Mouse (Mus musculus) stomach, postnatal 0 days (tissue): Measurements from ENCODE around the gene Adm. TPM values are rescaled to one million over a fixed set of nuclear protein-coding genes. Genes with fewer than 3 reads are reported as not detected.
A peak's percentile ranks its signal among the peaks of the same experiment; 100 is the strongest.
"Not testable (repeated sequence)": the region's sequence is repeated elsewhere in the genome, so short reads cannot be mapped to it uniquely, and the experiment has no call there.

Experiments used
- ATAC-seq: fragments of 200-750 bp; cut with Nextera tagmentation; 2 replicates; pipeline ENCODE4 v1.8.0; 2017; ENCODE audit not compliant: low FRiP score, low TSS enrichment
- DNase-seq: peaks from one replicate; pipeline ENCODE4 v3.0.0-alpha.2; 2016; ENCODE audit warnings: low spot score
- H3K27ac ChIP-seq: fragments of 300-500 bp; sonication (generic); replicated peaks from 2 replicates; pipeline ENCODE4 v1.5.1; 2014; ENCODE audit warnings: mild to moderate bottlenecking, control low read depth
- H3K27me3 ChIP-seq: fragments of 300-500 bp; sonication (generic); 2 replicates; pipeline ENCODE4 v1.6.1; 2014; ENCODE audit warnings: low read length; ENCODE audit not compliant: control insufficient read depth, insufficient read depth
- H3K36me3 ChIP-seq: fragments of 300-500 bp; sonication (generic); 2 replicates; pipeline ENCODE4 v1.6.1; 2014; ENCODE audit warnings: low read length, mixed read lengths; ENCODE audit not compliant: control insufficient read depth, insufficient read depth
- H3K4me1 ChIP-seq: fragments of 300-500 bp; sonication (generic); replicated peaks from 2 replicates; pipeline ENCODE4 v1.6.1; 2014; ENCODE audit warnings: antibody characterized with exemption; ENCODE audit not compliant: control insufficient read depth, insufficient read depth
- H3K4me2 ChIP-seq: fragments of 300-500 bp; sonication (generic); replicated peaks from 2 replicates; pipeline ENCODE4 v1.6.1; 2014; ENCODE audit warnings: low read depth, mild to moderate bottlenecking, control low read depth, moderate library complexity
- H3K4me3 ChIP-seq: fragments of 300-500 bp; sonication (generic); 2 replicates; pipeline ENCODE4 v1.5.1; 2014; ENCODE audit warnings: low read depth, low read length, control low read depth
- H3K9ac ChIP-seq: fragments of 300-500 bp; sonication (generic); 2 replicates; pipeline ENCODE4 v1.6.1; 2014; ENCODE audit warnings: mild to moderate bottlenecking, low read length, control low read depth, mixed read lengths
- H3K9me3 ChIP-seq: fragments of 300-500 bp; sonication (generic); 2 replicates; pipeline ENCODE4 v1.6.1; 2016; ENCODE audit warnings: low read length; ENCODE audit not compliant: control insufficient read depth
- CTCF ChIP-seq: IDR thresholded peaks from 2 replicates; pipeline ENCODE4 v1.5.1; 2016; ENCODE audit warnings: antibody characterized with exemption, low read depth, mild to moderate bottlenecking, moderate library complexity
- EP300 ChIP-seq: optimal IDR thresholded peaks from 2 replicates; pipeline ENCODE3; 2016; ENCODE audit warnings: antibody characterized with exemption
- WGBS: fragments of 180-500 bp; shearing (Covaris S2); extraction: QIAGEN DNeasy Blood & Tissue Kit; methylation state at CpG from one replicate; pipeline ENCODE4 v1.1.7; 2014; 5-methylcytosine and 5-hydroxymethylcytosine counted together
- polyA plus RNA-seq: library from polyadenylated mRNA; unstranded; fragments of >200 nt; fragmentation: Nextera tagmentation; extraction: Ambion mirVana; gene quantifications from 2 replicates; pipeline ENCODE4 v1.2.1, GENCODE M21; 2015

Gene Adm
- polyA plus RNA-seq, 1 experiment from 2014 or later: 4.6 TPM

DNA sequence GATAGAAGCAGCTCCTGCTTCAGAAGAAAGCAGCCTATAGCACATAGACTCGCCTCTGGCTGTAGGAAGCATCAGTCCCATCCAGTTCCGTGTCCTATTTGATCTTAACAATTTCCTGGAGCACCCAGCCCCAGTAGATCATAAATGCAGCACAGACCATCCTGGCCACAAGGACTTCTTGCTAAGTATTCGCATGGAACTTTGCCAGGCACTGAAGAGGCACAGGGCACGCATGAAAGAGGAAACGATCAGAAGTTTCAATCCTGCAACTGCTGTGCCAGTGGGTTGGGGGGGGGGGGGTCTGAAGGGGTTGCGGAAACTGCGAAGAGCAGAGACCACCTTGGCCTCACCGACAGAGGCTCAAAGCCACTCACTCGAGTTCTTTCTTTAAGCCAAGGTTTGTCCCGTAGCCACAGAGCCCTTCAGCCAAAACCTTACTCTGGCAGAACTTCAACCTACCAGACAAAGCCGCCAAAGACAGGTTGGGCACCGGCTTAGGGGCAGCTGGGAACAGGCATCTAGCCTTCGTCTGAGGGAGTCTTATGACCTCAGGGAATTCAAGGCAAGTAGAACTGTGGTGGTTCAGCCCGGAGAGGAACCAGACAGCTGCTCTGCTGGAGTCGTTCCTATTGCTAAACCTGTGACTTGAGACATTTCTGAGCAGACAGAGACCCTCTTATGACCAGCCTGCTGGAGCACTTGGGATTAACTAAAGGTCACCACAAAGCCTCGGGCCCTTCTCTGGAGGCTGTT, 3.9 kb downstream of the Adm start:
- TF ChIP-seq CTCF: no peak
- no peak for TF ChIP-seq EP300
- Histone ChIP-seq H3K4me1 (peaks cover 15% of the 10 kb centered on the region), H3K27me3 (no peaks in the 10 kb centered on the region), H3K27ac (no peak overlapping the region), H3K9me3 (no peaks in the 10 kb centered on the region), H3K4me3 (no peak overlapping the region), H3K36me3 (no peaks in the 10 kb centered on the region), H3K4me2 (no peak overlapping the region), H3K9ac (peak overlapping the region; percentile 0; the same call in 1 of the 2 replicates)
- ATAC-seq: no peak
- WGBS: 73% methylated on average over 16 of the region's 16 CpGs
- DNase-seq: no peak

DNA sequence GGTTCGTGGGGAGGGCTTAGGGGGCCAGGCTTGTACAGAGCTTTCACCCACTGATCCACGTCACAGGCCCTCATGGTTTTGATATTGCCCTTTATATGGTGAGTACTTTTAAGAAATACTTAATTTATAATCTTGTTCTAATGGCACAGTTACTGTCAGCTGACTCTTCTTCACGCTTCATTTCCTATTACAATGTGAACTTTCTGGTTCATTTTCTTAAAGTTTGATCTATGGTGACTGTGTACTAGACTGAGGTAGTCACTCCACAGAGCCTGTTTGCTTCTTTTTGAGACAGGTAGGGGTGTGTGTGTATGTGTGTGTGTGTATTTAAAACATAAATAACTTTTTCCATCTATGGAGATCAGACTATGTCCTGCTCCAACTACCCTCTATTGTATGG, 8.5 kb downstream of the Adm start:
- no peaks in the 10 kb centered on the region for H3K36me3 ChIP-seq
- H3K4me3 ChIP-seq: no peak overlapping the region
- 86% methylated on average over 3 of the region's 3 CpGs for whole genome bisulfite sequencing
- no peak for ATAC-seq
- peaks cover 10% of the 10 kb centered on the region; the same call in 1 of the 2 replicates for H3K4me1 ChIP-seq
- TF ChIP-seq EP300: no peak
- TF ChIP-seq CTCF: no peak
- no peak overlapping the region for H3K27ac ChIP-seq
- no peaks in the 10 kb centered on the region for H3K9me3 ChIP-seq
- H3K9ac ChIP-seq: no peak overlapping the region
- H3K27me3 ChIP-seq: no peaks in the 10 kb centered on the region
- DNase-seq: no peak
- H3K4me2 ChIP-seq: no peak overlapping the region

DNA sequence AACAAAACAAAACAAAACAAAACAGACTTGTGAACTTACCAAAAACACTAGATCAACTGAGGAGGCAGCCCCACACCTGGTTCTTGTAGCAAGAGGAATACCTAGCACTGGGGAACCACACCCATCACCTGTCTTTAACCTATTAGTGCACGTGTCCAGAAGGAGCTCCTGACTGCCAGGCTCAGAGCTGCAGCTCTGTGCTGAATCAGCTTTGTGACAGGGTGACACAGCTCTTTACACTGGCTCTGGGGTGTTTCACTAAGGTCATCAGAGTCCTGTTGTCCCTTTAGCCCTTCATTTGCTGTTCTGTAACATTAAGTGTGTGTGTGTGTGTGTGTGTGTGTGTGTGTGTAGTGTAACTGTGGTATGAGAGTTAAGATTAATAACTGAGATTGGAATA, 9.1 kb downstream of the Adm start:
- H3K9ac ChIP-seq: no peak overlapping the region
- no peaks in the 10 kb centered on the region for H3K27me3 ChIP-seq
- peaks cover 10% of the 10 kb centered on the region; the same call in 1 of the 2 replicates for H3K4me1 ChIP-seq
- TF ChIP-seq EP300 (no peak), CTCF (no peak)
- H3K4me2 ChIP-seq: no peak overlapping the region
- ATAC-seq (peak; percentile 68), DNase-seq (no peak)
- no peak overlapping the region for H3K4me3 ChIP-seq
- no peaks in the 10 kb centered on the region for H3K9me3 ChIP-seq
- H3K36me3 ChIP-seq: no peaks in the 10 kb centered on the region
- 37% methylated on average over 1 of the region's 1 CpGs for WGBS
- H3K27ac ChIP-seq: no peak overlapping the region

DNA sequence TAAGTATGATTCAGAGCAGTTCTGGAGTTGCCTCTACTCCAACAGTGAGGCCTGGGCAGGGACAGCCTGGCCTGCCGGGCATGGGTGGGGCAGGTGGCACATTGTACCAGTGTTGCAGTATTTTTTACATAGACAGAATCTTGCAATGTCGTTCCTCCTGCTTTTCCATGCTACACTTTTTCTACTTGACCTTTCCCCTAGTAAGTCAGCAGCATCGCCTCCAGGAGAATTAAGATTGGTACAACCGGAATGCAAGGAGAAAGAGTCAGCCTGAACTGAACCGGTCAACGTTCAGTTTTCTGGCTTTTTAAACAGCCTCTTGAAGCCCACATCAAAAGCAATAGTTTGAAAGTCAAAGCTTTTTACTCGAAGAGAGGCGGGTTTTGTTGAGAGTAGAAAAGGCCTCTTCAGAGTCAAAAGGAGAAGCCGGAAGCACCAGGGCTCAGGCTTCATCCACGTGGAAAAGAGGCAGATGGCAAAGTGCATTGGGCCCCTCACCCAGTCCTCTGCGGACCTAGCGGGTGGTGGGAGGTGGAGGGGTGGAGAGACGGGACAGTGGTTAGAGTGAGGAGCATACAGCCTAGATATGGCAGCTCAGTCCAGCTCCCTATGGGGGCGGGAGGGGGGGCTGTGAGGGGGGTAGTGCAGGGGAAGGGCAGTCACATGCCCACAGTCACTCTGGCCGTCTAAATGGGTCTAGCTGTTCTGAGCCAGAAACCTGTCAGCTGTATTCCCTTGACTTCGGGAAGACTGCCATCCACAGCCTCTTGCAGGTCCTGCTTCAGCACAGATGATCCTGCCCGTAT, 11.0 kb downstream of the Adm start:
- Histone ChIP-seq H3K4me1 (peaks cover 10% of the 10 kb centered on the region; the same call in 1 of the 2 replicates), H3K4me3 (no peak overlapping the region), H3K4me2 (no peak overlapping the region; the same call in 1 of the 2 replicates), H3K9me3 (no peaks in the 10 kb centered on the region), H3K9ac (no peak overlapping the region; the same call in 1 of the 2 replicates), H3K36me3 (no peaks in the 10 kb centered on the region), H3K27me3 (no peaks in the 10 kb centered on the region), H3K27ac (peak overlapping the region; percentile 88)
- no peak for TF ChIP-seq CTCF
- TF ChIP-seq EP300: peak; percentile 91
- no peak for DNase-seq
- 42% methylated on average over 17 of the region's 17 CpGs for WGBS
- ATAC-seq: peak; percentile 62

DNA sequence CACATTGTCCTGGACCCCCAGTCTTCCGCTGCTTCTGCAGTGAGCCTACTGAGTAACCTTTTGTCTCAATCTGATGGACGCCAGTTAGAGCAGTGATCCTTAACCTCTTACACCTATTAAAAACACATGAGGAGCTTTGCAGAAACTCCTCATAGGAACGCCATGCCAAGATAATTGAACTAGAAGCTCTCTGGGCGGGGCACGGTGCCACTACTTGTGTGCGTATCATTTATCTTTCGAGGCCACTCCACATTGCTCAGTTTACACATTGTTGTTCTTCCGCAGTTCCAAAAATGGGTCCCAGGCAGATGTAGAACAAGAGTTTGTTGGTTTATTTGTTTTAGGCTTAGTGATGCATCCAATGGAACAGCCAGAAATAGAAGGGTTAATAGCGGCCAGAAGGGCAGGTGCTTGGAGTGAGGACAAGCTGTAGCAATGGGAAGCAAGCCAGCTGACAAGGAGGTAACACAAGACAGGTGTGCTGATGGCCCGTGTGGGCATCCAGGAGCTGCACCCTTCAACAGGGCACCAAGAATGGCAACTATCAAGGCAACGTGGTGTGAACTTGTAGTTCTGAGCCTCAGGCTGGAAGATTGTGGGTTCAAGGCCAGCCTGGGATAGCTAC, 11.9 kb downstream of the Adm start:
- 68% methylated on average over 11 of the region's 11 CpGs for WGBS
- ATAC-seq (no peak), DNase-seq (no peak)
- no peak overlapping the region for H3K4me2 ChIP-seq
- peaks cover 10% of the 10 kb centered on the region; the same call in 1 of the 2 replicates for H3K4me1 ChIP-seq
- H3K9ac ChIP-seq: no peak overlapping the region
- H3K36me3 ChIP-seq: no peaks in the 10 kb centered on the region
- no peaks in the 10 kb centered on the region for H3K27me3 ChIP-seq
- H3K9me3 ChIP-seq: no peaks in the 10 kb centered on the region
- TF ChIP-seq CTCF: no peak
- no peak for TF ChIP-seq EP300
- peak overlapping the region; percentile 88 for H3K27ac ChIP-seq
- H3K4me3 ChIP-seq: no peak overlapping the region

DNA sequence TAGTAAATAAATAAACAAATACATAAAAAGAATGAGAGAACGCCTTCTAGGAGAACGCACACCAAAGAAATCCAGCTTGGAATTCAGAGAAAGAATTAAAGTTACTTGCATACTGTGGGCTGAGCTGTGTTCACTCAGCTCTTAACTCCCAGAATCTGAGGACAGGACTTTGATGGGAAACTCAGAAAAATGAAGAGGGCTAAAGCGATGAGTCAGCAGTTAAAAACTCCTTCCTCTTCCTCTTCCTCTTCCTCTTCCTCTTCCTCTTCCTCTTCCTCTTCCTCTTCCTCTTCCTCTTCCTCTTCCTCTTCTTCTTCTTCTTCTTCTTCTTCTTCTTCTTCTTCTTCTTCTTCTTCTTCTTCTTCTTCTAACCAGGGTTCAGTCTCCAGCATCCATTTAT, 12.5 kb downstream of the Adm start:
- not testable (repeated sequence) for H3K9me3 ChIP-seq, H3K4me1 ChIP-seq, H3K4me3 ChIP-seq, H3K4me2 ChIP-seq, H3K36me3 ChIP-seq, H3K27ac ChIP-seq, H3K9ac ChIP-seq, H3K27me3 ChIP-seq, DNase-seq, ATAC-seq
- 93% methylated on average over 3 of the region's 3 CpGs for WGBS
